Mouse (Mus musculus) embryonic fibroblast, embryonic 13.5 days (primary cell): ENCODE measurements around the gene Magix.

Source experiments
- CTCF ChIP-seq: IDR thresholded peaks from 2 replicates; pipeline ENCODE4 v1.5.1; 2011; ENCODE audit warnings: mild to moderate bottlenecking, control low read depth, low read length, moderate library complexity, borderline replicate concordance; ENCODE audit not compliant: insufficient read depth
- POLR2A ChIP-seq: IDR thresholded peaks from 2 replicates; pipeline ENCODE4 v1.6.1; 2011; ENCODE audit warnings: low read depth, mild to moderate bottlenecking, control low read depth, low read length, moderate library complexity

DNA sequence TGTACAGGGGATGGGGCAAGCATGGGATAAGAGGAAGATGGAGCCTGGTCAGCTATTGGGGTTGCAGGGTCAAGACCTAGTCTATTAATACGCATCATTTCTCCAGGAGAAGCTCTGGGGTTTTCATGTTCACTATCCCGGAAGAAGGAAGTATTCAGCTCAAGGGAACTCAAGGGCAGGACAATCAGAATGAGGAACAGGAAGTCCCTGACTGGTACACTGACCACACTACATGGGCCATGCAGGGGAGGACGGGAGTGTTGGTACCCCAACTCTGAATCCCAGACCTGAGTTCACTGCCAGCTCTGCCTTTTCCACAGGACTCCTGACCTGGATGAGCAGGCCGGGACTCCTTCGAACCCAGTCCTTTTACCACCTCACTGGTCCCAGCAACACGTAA is 48.5 kb downstream of the Magix start:
- TF ChIP-seq CTCF (no peak), POLR2A (no peak)
